Mouse (Mus musculus): ENCODE data around the gene Iqcm. TPM values are rescaled to one million over a fixed set of nuclear protein-coding genes. Genes with fewer than 3 reads are reported as not detected.

Gene Iqcm
- polyA plus RNA-seq, 1 experiment = not detected

GRCm38 (mm10) chr8:76018501-76018900 lies 570.0 kb downstream of the Iqcm start:
- TF ChIP-seq CEBPB (IDR thresholded peaks at IDR 0.05; ENCODE audit: low read depth) (no peak), FOSL1 (IDR thresholded peaks at IDR 0.05; ENCODE audit: insufficient read depth, low read length, poor library complexity, severe bottlenecking) (no peak), MYOD1 (IDR thresholded peaks at IDR 0.05; ENCODE audit: control insufficient read depth, insufficient read length, low read depth) (no peak), MAX (IDR thresholded peaks at IDR 0.05) (no peak), USF1 (IDR thresholded peaks at IDR 0.05; ENCODE audit: low read depth) (no peak), MYOG (IDR thresholded peaks at IDR 0.05; ENCODE audit: control insufficient read depth, extremely low read depth, insufficient read length) (no peak), CTCF (IDR thresholded peaks at IDR 0.05; ENCODE audit: control insufficient read depth, insufficient read depth, insufficient read length) (no peak)
- H3K4me3 ChIP-seq (ENCODE audit: insufficient read depth, poor library complexity, severe bottlenecking) = no peak overlapping the region
- no peaks in the 10 kb centered on the region for H3K79me2 ChIP-seq (ENCODE audit: control insufficient read depth, insufficient read depth)
- H3K36me3 ChIP-seq (ENCODE audit: control insufficient read depth, insufficient read depth) = no peaks in the 10 kb centered on the region
- no peaks in the 10 kb centered on the region for H3K79me3 ChIP-seq (ENCODE audit: low read depth)
- H3ac ChIP-seq (ENCODE audit: control insufficient read depth, insufficient read length, low read depth) = no peak overlapping the region
- H3K27me3 ChIP-seq (ENCODE audit: control insufficient read depth, insufficient read depth, insufficient read length) = no peaks in the 10 kb centered on the region

Other genes starting within 250 kb of the Iqcm start
- not detected for gene Rasd2, start 234.8 kb upstream of the Iqcm start, polyA plus RNA-seq (2012; fragmentation: generic; extraction: Trizol)
- gene Gm10358, start 42.1 kb upstream of the Iqcm start, polyA plus RNA-seq (2012; fragmentation: generic; extraction: Trizol) = not detected

Measured in C2C12 (cell line).